Mouse (Mus musculus) liver, embryonic 16.5 days (tissue): ENCODE measurements around the gene Tctex1d2. TPM values are rescaled to one million over a fixed set of nuclear protein-coding genes. Genes with fewer than 3 reads are reported as not detected.

Experiments used
- ATAC-seq: fragments of 200-750 bp; cut with Nextera tagmentation; 2 replicates; pipeline ENCODE4 v1.8.0; 2017; ENCODE audit warnings: low read depth, mild to moderate bottlenecking, moderate number of reproducible peaks, moderate library complexity
- H3K27ac ChIP-seq: fragments of 300-500 bp; sonication (generic); 2 replicates; pipeline ENCODE4 v1.5.1; 2014; ENCODE audit warnings: mild to moderate bottlenecking, low read length
- H3K27me3 ChIP-seq: fragments of 300-500 bp; sonication (generic); 2 replicates; pipeline ENCODE4 v1.6.1; 2014; ENCODE audit warnings: low read depth, low read length, mixed read lengths; ENCODE audit not compliant: control insufficient read depth, insufficient read depth
- H3K36me3 ChIP-seq: fragments of 300-500 bp; sonication (generic); 2 replicates; pipeline ENCODE4 v1.6.1; 2014; ENCODE audit warnings: mild to moderate bottlenecking; ENCODE audit not compliant: control insufficient read depth, insufficient read depth
- H3K4me1 ChIP-seq: fragments of 300-500 bp; sonication (generic); 2 replicates; pipeline ENCODE4 v1.6.1; 2014; ENCODE audit warnings: low read depth, low read length, mixed read lengths; ENCODE audit not compliant: control insufficient read depth
- H3K4me2 ChIP-seq: fragments of 300-500 bp; sonication (generic); 2 replicates; pipeline ENCODE4 v1.6.1; 2014; ENCODE audit warnings: low read depth, low read length, mixed read lengths
- H3K4me3 ChIP-seq: fragments of 300-500 bp; sonication (generic); 2 replicates; pipeline ENCODE4 v1.5.1; 2014; ENCODE audit warnings: low read depth, mild to moderate bottlenecking, low read length
- H3K9ac ChIP-seq: fragments of 300-500 bp; sonication (generic); 2 replicates; pipeline ENCODE4 v1.6.1; 2014; ENCODE audit warnings: low read depth, low read length
- H3K9me3 ChIP-seq: fragments of 300-500 bp; sonication (generic); replicated peaks from 2 replicates; pipeline ENCODE4 v1.6.1; 2016; ENCODE audit warnings: low read length; ENCODE audit not compliant: control insufficient read depth
- WGBS: fragments of 180-500 bp; shearing (Covaris S2); extraction: QIAGEN DNeasy Blood & Tissue Kit; methylation state at CpG from one replicate; pipeline ENCODE4 v1.1.7; 2014; ENCODE audit not compliant: insufficient replicate concordance; 5-methylcytosine and 5-hydroxymethylcytosine counted together
- polyA plus RNA-seq: library from polyadenylated mRNA; unstranded; fragments of >200 nt; fragmentation: Nextera tagmentation; extraction: Ambion mirVana; gene quantifications from 2 replicates; pipeline ENCODE4 v1.2.1, GENCODE M21; 2015

Gene Tctex1d2
- polyA plus RNA-seq, 1 experiment from 2014 or later, result 4.8 TPM

DNA sequence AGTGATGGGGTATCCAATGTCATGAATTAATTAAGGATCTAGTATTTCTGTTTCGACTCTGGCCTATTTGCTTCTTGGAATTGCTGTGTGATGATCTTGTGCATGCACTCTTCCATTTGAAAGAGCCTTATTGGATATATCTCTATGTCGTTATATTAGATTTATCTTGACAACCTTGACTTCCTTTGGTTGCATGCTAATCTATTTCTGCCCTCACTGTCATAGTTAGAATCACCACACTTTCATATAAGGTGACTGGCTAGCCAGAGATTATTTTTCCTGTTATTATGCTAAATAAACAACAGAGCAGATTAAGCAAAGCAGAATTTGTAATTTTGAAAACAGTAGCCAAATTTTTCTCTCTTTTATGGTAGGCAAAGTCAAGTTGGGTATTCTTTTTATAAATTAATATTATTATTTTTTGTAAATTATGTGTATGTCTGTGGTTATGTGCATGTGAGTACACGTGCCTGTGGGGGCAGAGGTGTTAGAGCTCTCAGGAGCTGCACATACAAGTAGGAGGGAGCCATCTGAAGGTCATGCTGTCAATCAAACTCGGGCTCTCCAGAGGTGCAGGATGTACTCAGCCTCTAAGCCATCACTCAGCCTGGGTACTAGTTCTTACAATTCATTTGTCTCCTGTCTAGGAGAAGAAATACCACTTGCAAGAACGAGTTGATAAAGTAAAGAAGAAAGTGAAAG is 50.1 kb downstream of the Tctex1d2 start:
- no peaks in the 10 kb centered on the region for H3K9me3 ChIP-seq
- WGBS, result 34% methylated on average over 5 of the region's 5 CpGs
- no peaks in the 10 kb centered on the region for H3K27me3 ChIP-seq
- H3K36me3 ChIP-seq, result peaks cover 46% of the 10 kb centered on the region
- no peaks in the 10 kb centered on the region for H3K4me1 ChIP-seq
- no peak overlapping the region for H3K27ac ChIP-seq
- H3K4me3 ChIP-seq, result no peak overlapping the region
- no peak for ATAC-seq
- no peak overlapping the region for H3K9ac ChIP-seq
- no peak overlapping the region for H3K4me2 ChIP-seq

DNA sequence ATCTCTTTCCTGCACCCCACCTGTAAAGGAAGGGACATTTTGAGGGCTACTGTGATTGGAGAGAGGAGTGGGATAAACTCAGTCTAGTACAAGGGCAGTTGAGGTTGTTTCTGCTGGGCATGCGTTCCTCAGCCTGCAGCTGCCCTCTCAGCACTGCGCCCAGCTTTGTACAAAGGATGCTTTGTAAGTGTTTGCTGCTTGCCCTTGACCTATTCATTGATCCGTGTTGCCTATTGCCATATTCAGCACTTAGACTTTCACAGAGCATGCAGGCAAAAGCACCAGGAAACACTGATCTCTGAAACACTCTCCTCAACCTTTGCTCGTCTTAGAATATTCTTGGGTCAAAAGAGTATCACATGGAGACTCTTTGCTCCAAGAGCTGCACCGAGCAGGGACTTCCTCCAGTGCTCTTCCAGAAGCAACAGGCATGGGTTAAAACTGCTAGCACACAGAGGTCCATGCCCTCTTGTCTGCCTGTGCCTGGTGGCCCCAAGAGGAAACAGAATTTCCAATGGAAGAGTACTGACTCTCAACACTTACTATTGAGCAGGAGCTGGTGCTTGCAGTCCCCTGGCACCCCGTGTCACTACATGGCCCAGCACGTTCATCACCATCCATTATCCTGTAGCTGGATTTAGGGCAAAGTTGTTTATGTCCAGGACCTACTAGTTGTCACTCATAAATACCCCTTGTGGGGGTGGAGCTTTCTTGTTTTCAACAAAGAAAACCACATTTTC is 52.9 kb downstream of the Tctex1d2 start:
- 81% methylated on average over 7 of the region's 7 CpGs for whole genome bisulfite sequencing
- H3K9me3 ChIP-seq, result no peaks in the 10 kb centered on the region
- no peaks in the 10 kb centered on the region for H3K4me1 ChIP-seq
- H3K36me3 ChIP-seq, result peaks cover 36% of the 10 kb centered on the region
- no peak overlapping the region for H3K4me3 ChIP-seq
- H3K9ac ChIP-seq, result no peak overlapping the region
- ATAC-seq, result no peak
- no peak overlapping the region for H3K27ac ChIP-seq
- no peak overlapping the region for H3K4me2 ChIP-seq
- H3K27me3 ChIP-seq, result no peaks in the 10 kb centered on the region

DNA sequence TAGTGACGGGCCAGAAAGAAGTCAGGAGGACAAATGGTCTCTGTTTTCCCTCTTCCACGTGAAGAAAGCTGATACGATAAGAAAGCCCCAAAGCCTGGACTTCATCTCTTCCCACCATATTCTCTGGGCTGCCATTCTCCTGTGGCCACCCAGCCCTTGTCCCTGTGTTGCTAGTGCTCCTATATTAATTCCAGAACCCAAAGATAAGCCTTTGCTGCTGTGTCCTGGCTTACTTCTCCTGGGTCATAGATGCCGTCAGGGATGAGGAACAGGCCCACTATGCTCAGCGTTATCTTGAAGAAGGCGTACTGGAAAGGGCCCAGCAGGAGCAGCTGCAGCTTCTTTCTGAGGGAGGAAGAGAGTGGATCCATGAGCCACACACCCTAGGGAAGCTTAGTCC is 57.8 kb downstream of the Tctex1d2 start:
- Histone ChIP-seq H3K27me3 (no peaks in the 10 kb centered on the region), H3K36me3 (peaks cover 5% of the 10 kb centered on the region), H3K4me1 (no peaks in the 10 kb centered on the region), H3K27ac (no peak overlapping the region), H3K4me2 (no peak overlapping the region), H3K9me3 (no peaks in the 10 kb centered on the region), H3K4me3 (no peak overlapping the region), H3K9ac (no peak overlapping the region)
- 68% methylated on average over 6 of the region's 6 CpGs for WGBS
- no peak for ATAC-seq

Other genes starting within 250 kb of the Tctex1d2 start
- 0.90 and 1.1 TPM in 2 replicates for gene Bex6, start 239.9 kb upstream of the Tctex1d2 start, polyA plus RNA-seq
- gene Fbxo45, start 172.5 kb upstream of the Tctex1d2 start, polyA plus RNA-seq, result 1.5 and 1.6 TPM in 2 replicates
- 9.8 and 11.4 TPM in 2 replicates for gene Wdr53, start 172.5 kb upstream of the Tctex1d2 start, polyA plus RNA-seq
- not detected in 2 replicates for gene Smco1, start 148.2 kb upstream of the Tctex1d2 start, polyA plus RNA-seq
- gene Rnf168, start 142.2 kb upstream of the Tctex1d2 start, polyA plus RNA-seq, result 10.9 and 11.9 TPM in 2 replicates
- gene Ubxn7, start 87.4 kb upstream of the Tctex1d2 start, polyA plus RNA-seq, result 10.2 TPM in 2 replicates
- gene Tm4sf19, start 19.2 kb upstream of the Tctex1d2 start, polyA plus RNA-seq, result not detected in 2 replicates
- 38.1 and 42.1 TPM in 2 replicates for gene Pcyt1a, start 11.2 kb downstream of the Tctex1d2 start, polyA plus RNA-seq
- gene Slc51a, start 68.2 kb downstream of the Tctex1d2 start, polyA plus RNA-seq, result 0.25 and 1.3 TPM in 2 replicates
- not detected in 2 replicates for gene Zdhhc19, start 76.6 kb downstream of the Tctex1d2 start, polyA plus RNA-seq
- 317 and 331 TPM in 2 replicates for gene Tfrc, start 189.2 kb downstream of the Tctex1d2 start, polyA plus RNA-seq
- 2.7 and 2.8 TPM in 2 replicates for gene Tnk2, start 224.2 kb downstream of the Tctex1d2 start, polyA plus RNA-seq